Mouse (Mus musculus) left cerebral cortex, postnatal 4 days (tissue): ENCODE results near the gene Uspl1. TPM values are rescaled to one million over a fixed set of nuclear protein-coding genes. Genes with fewer than 3 reads are reported as not detected.

ENCODE experiments used
- DNase-seq: peaks from one replicate; pipeline ENCODE4 v3.0.0-alpha.2; 2022
- intact Hi-C: fragments of 180-260 bp; cut with DNase I; formaldehyde crosslinking; loops from one replicate; pipeline ENCODE4 v1.15.1; 2025
- total RNA-seq, 2 experiments: library from RNA; stranded (reverse); gene quantifications; 2 replicates each; pipeline ENCODE4 v1.2.3; 2021

The Uspl1 gene
- total RNA-seq, 2 experiments from 2014 or later = 53.5 to 61.5 TPM

DNA sequence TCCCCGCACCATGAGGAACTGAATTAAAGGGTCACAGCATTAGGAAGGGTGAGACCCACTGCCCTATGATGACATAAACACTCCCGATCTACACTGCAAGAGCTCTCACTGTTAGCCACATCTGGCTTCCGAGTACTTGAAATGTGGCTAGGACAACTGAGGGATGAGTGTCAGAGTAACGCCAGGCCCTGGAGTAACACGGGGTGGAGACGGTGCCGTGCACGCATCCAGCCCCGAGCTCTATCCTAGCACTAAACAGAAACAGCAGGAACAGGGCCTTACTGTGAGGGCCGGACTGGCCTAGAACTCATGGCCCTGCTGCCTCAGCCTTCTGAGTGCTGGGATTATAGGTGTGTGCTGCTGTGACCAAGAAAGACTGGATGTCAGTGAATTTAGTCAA, 18.1 kb upstream of the Uspl1 start:
- intact Hi-C loops = no loop called here
- DNase-seq = no peak

DNA sequence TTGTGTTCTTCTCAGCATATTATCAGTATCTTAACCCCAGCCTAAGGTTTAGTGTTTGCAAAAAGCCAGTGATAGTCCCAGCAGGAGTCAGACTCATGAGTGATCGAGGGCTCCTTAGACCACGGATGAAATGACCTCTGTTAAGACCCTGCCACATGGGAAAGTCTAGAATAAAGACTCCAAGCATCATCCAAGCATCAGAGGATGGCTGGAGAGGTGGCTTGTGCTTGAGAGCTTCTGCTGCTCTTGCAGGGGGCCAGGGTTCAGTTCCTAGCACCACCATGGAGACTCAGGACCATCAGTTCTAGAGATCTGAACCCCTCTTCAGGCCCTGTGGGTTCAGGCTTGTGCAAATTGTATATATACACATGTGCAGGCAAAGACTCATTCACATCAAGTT, 16.1 kb upstream of the Uspl1 start:
- no peak for DNase-seq
- intact Hi-C loops = no loop called here

- intact Hi-C loops = no loop called here
These were observed 15.3 kb upstream of the Uspl1 start for GRCm38 (mm10) chr5:149168816-149169215.

GRCm38 (mm10) chr5:149170841-149171588, 13.1 kb upstream of the Uspl1 start:
- intact Hi-C loops = no loop called here
- DNase-seq = no peak

More at GRCm38 (mm10) chr5:149168816-149169215, 15.3 kb upstream of the Uspl1 start:
- no peak for DNase-seq

GRCm38 (mm10) chr5:149172246-149172645, 11.9 kb upstream of the Uspl1 start:
- no peak for DNase-seq
- intact Hi-C loops = no loop called here

- intact Hi-C loops = no loop called here
- no peak for DNase-seq
These were observed 9.6 kb upstream of the Uspl1 start for GRCm38 (mm10) chr5:149174527-149174926.

GRCm38 (mm10) chr5:149175736-149176135, 8.4 kb upstream of the Uspl1 start:
- DNase-seq = no peak
- intact Hi-C loops = no loop called here

DNA sequence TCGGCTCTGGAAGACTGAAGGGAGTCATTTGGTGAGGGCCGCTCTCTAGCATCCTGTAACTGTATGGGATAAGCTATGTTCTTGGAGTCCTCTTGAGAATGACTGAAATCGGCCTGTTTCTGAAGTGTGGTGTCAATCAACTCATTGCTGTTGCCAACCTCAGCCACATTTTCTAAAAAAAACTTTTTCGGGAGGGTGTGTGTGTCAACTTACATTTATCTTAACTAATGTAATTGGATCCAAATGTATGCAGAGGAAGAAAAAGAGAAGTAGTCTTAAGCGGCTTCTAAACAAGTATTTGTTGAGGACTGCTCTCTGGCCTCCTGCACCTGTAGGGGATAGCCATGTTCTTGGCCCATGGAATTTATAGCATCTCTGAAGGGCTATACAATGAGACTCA, 6.1 kb upstream of the Uspl1 start:
- intact Hi-C loops = no loop called here

DNA sequence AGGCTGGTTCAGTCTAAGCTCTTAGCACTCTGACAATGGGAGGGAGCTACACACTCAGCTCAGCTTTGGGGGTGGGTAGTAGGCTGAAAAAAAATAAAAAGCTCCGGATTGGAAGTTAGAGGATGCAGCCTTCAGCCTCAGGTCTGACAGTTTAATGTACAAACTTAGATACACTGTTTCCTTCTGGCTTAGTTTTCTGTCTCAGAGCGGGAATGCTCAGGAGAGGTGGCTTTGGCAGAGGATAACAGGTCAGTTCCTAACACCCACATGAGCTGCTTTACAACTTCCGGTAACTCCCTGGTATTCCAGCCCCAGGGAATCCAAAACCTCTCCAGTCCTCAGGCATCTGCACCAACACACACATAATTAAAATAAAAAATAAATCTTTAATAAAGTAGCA, 4.3 kb upstream of the Uspl1 start:
- intact Hi-C loops = loop anchor here (10.0 kb wide), 1 partner anchor 365 kb away; no protein-coding TSS in a partner anchor

More for the DNA sequence above, 6.1 kb upstream of the Uspl1 start:
- DNase-seq = no peak

GRCm38 (mm10) chr5:149182186-149182870, 1.8 kb upstream of the Uspl1 start:
- intact Hi-C loops = loop anchor here (2.0 to 10.0 kb wide), 2 partner anchors 130 to 368 kb away; no protein-coding TSS in a partner anchor
- no peak for DNase-seq

More for the DNA sequence above, 4.3 kb upstream of the Uspl1 start:
- DNase-seq = no peak

DNA sequence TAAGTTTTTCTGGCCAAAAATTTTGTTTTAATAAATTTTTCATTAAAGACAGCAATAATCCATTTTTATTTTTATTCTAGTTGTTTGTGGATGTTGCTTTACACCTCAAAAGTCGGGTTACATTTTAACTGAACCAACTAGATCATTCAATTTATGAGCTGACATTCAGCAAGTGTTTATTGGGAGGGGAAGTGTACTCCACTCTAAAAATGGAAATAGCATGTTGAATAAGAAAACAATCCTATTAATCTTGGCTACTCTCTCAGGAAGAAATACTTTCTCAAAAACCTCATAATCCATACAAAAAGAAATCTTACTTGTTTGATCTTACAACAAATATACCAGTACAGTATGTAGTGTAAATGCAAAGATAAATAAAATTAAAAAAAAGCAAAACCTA, 1.0 kb upstream of the Uspl1 start:
- intact Hi-C loops = loop anchor here (2.0 to 10.0 kb wide), 2 partner anchors 130 to 368 kb away; no protein-coding TSS in a partner anchor

GRCm38 (mm10) chr5:149183721-149184103, 438 bp upstream of the Uspl1 start:
- DNase-seq = no peak
- intact Hi-C loops = loop anchor here (2.0 to 10.0 kb wide), 2 partner anchors 131 to 369 kb away; no protein-coding TSS in a partner anchor

More for the DNA sequence above, 1.0 kb upstream of the Uspl1 start:
- DNase-seq = no peak

DNA sequence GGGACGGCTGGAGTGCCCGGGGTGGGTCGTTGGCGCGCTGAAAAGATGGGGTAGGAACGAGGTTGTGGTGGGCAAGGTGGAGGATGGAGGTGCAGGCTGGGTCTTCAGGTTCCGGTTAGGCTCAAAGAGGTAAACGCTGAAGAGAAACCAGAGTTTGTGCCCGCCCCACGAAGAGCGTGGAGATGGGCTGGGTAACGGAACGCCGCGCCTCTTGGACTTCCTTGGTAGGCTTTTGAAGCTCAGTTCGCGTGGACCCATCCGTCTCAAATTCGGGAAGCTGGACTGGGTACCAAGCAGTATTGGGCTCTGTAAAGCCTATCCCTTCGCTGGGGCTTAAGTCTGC, 665 bp downstream of the Uspl1 start:
- DNase-seq = no peak
- intact Hi-C loops = loop anchor here (10.0 kb wide), 1 partner anchor 370 kb away; no protein-coding TSS in a partner anchor

- intact Hi-C loops = loop anchor here (10.0 kb wide), 1 partner anchor 371 kb away; no protein-coding TSS in a partner anchor
- DNase-seq = no peak
These were observed 1.7 kb downstream of the Uspl1 start for GRCm38 (mm10) chr5:149185806-149186205.

DNA sequence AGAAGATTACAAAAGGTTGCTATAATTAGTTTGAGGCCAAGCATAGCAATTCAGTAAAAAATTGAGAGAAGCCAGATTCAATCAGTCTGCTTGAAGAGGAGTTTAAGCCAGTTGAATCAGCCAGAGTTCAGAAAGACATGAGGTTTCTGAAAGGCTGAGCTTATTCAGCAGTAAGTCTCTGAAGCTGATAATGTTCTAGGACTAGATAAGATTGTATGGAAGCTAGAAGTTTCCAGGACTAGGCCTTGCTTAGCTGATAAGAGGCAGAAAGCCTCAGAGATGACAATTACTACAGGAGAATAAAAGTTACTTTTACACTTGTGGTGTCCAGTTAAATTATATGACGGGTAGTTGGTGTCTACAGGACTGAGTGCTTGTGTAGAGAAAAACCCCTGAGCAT, 6.0 kb downstream of the Uspl1 start:
- DNase-seq = no peak
- intact Hi-C loops = loop anchor here (10.0 kb wide), 1 partner anchor 335 kb away; the partner anchor contains the start of gene Wdr95

DNA sequence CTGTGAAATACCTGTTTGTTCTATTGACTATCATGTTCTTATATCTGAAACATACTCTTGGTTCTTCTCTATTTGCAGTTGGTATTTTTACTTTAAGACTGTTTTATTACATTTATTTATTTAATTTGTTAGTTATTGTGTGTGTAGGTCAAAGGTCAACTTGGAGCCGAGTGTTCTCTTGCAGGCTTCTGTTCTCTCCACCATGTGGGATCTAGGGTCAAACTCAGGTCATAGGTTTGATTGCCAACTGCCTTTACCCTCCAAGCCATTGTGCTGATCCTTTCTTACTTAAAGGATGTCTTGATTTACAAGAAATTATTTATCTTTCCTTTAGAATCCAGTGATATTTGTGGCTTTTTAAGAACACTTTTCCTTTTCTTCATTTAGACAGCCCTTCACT, 12.5 kb downstream of the Uspl1 start:
- DNase-seq = no peak
- intact Hi-C loops = loop anchor here (10.0 kb wide), 1 partner anchor 328 kb away; the partner anchor contains the start of gene Wdr95

DNA sequence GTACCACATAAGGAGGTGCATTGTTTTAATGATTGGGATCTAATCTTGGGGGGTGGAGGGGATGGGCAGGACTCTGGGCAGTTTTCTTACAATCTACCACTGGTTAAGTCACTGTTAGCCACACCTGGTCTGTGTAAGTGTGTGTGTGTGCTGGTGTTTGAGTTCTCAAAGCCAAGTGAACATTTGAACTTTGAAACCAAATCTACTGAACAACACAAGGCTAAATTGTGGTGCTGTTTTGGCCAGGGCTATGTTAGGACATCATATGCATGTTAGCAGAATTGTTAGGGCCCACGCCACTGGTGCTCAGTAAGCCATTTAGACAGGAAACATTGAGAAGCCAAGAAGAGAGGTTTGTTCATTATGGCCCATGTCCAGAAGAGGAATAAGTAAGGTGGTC, 14.6 kb downstream of the Uspl1 start:
- no peak for DNase-seq
- intact Hi-C loops = loop anchor here (10.0 kb wide), 1 partner anchor 326 kb away; the partner anchor contains the start of gene Wdr95

- intact Hi-C loops = no loop called here
- no peak for DNase-seq
These were observed 18.8 kb downstream of the Uspl1 start for GRCm38 (mm10) chr5:149202941-149203340.

GRCm38 (mm10) chr5:149203796-149204375, 19.7 kb downstream of the Uspl1 start:
- no peak for DNase-seq
- intact Hi-C loops = no loop called here

DNA sequence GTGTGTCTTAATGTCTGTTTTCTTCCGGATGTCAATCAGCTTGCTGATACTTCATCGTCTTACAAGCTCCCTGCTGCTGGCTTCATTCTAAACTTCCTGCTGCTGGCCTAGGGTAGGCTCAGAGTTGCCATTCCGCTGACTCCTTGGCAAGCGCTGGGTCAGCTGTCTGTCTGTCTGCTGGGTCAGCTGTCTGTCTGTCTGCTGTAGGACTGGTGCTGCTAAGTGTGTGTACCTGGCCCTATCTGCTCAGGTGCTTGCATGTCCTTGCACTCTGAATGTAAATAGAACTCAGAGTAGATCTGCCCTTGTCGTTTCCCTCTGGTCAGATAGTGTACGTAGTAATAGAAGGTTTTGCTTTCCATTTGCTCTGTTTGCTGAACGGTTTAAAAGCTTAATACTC, 20.7 kb downstream of the Uspl1 start:
- intact Hi-C loops = no loop called here
- no peak for DNase-seq

- intact Hi-C loops = no loop called here
- no peak for DNase-seq
These were observed 21.1 kb downstream of the Uspl1 start for GRCm38 (mm10) chr5:149205265-149205664.
